Comparison of ENCODE assay signal across 8 mouse cellular contexts in the genomic region with DNA sequence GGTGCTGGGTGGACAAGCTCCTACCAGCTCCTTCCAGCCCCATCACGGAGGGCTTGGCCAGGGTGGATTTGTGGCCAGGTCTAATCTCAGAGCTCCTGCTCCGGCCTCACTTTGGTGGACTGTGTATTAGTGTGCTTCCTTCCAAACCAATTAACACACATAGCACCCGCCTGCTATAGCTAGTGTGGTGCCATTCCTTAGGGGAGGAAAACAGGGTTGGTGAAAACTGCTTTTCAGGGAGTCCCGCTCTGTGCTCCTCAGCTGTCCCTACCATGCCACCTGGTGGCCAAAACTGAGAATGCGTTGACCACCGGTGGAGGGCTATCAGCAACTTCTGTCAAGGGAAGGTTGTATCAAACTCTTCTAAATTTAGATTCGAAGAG. TPM values are rescaled to one million over a fixed set of nuclear protein-coding genes. Genes with fewer than 3 reads are reported as not detected.
DNase-seq lines count a peak whose midpoint lies in the region; ATAC-seq and TF ChIP-seq lines count a peak whose summit lies in the region.

No protein-coding gene starts in this region.

- 34% methylated on average over 7 of the region's 7 CpGs for WGBS in embryonic facial prominence, embryonic 12.5 days
- WGBS in heart, adult 2 months: 23% methylated on average over 7 of the region's 7 CpGs
- WGBS in limb, embryonic 12.5 days: 39% methylated on average over 7 of the region's 7 CpGs
- 37% methylated on average over 7 of the region's 7 CpGs for WGBS in midbrain, embryonic 14.5 days

- H3K9ac ChIP-seq in embryonic facial prominence, embryonic 12.5 days: no peak overlapping the region
- H3K9ac ChIP-seq in heart, adult 2 months (ENCODE audit: low read depth, low read length): no peak overlapping the region
- no peak overlapping the region for H3K9ac ChIP-seq in limb, embryonic 12.5 days (replicated peaks)
- H3K9ac ChIP-seq in midbrain, embryonic 14.5 days (replicated peaks; ENCODE audit: low read length): no peak overlapping the region

- DNase-seq in layer of hippocampus, adult 11-12 months (ENCODE audit: low spot score): peak; percentile 85
- no peak for DNase-seq in layer of hippocampus, adult 9-10 months (ENCODE audit: low spot score)
- peak; percentile 75 to 91 for DNase-seq in heart, adult 2 months
- peak; percentile 69 for DNase-seq in kidney, adult 11 months
- DNase-seq in midbrain, embryonic 14.5 days: peak; percentile 87
- peak; percentile 55 for DNase-seq in spleen, adult 12 weeks (ENCODE audit: low spot score)

- intact Hi-C loops in heart, adult 2 months (cut with DNase I): loop anchor here (1.0 kb wide), 1 partner anchor 265 kb away; no protein-coding TSS in a partner anchor

- H3K79me2 ChIP-seq in heart, adult 2 months (replicated peaks; ENCODE audit: control insufficient read depth, insufficient read depth, low read length): no peaks in the 10 kb centered on the region

- H3K4me2 ChIP-seq in embryonic facial prominence, embryonic 12.5 days (replicated peaks): no peak overlapping the region
- no peak overlapping the region for H3K4me2 ChIP-seq in limb, embryonic 12.5 days
- no peak overlapping the region for H3K4me2 ChIP-seq in midbrain, embryonic 14.5 days (ENCODE audit: low read length)

- no peaks in the 10 kb centered on the region for H3K9me3 ChIP-seq in embryonic facial prominence, embryonic 12.5 days
- H3K9me3 ChIP-seq in limb, embryonic 12.5 days: no peaks in the 10 kb centered on the region
- no peaks in the 10 kb centered on the region for H3K9me3 ChIP-seq in midbrain, embryonic 14.5 days (ENCODE audit: control insufficient read depth, low read length)

- H3K27ac ChIP-seq in embryonic facial prominence, embryonic 12.5 days: no peak overlapping the region
- no peak overlapping the region; the same call in 1 of the 2 replicates for H3K27ac ChIP-seq in heart, adult 2 months
- no peak overlapping the region for H3K27ac ChIP-seq in limb, embryonic 12.5 days
- no peak overlapping the region for H3K27ac ChIP-seq in midbrain, embryonic 14.5 days (replicated peaks; ENCODE audit: low read depth, low read length)

- H3K4me1 ChIP-seq in embryonic facial prominence, embryonic 12.5 days: no peaks in the 10 kb centered on the region
- peaks cover 4% of the 10 kb centered on the region for H3K4me1 ChIP-seq in heart, adult 2 months (ENCODE audit: control insufficient read depth, insufficient read depth, low read length)
- no peaks in the 10 kb centered on the region for H3K4me1 ChIP-seq in limb, embryonic 12.5 days (replicated peaks)
- 0 out of 2 replicates have a peak, but pooled peaks cover 3% of the 10 kb centered on the region for H3K4me1 ChIP-seq in midbrain, embryonic 14.5 days (ENCODE audit: control insufficient read depth, insufficient read depth, low read length)

- H3K36me3 ChIP-seq in embryonic facial prominence, embryonic 12.5 days: peaks cover 25% of the 10 kb centered on the region
- H3K36me3 ChIP-seq in heart, adult 2 months (ENCODE audit: control insufficient read depth, insufficient read depth, low read length): no peaks in the 10 kb centered on the region
- peaks cover 34% of the 10 kb centered on the region for H3K36me3 ChIP-seq in limb, embryonic 12.5 days
- peaks cover 48% of the 10 kb centered on the region for H3K36me3 ChIP-seq in midbrain, embryonic 14.5 days (ENCODE audit: control insufficient read depth, insufficient read depth, low read length)

- TF ChIP-seq POLR2A in heart, adult 2 months (IDR thresholded peaks at IDR 0.05; ENCODE audit: insufficient read depth, low read depth, low read length): no peak

- TF ChIP-seq CTCF in heart, adult 2 months (IDR thresholded peaks at IDR 0.05): peak; percentile 98

- TF ChIP-seq EP300 in heart, adult 2 months (IDR thresholded peaks at IDR 0.05; ENCODE audit: insufficient read depth, low read depth, low read length): peak; percentile 77; the same call in 1 of the 2 replicates

- H3K4me3 ChIP-seq in embryonic facial prominence, embryonic 12.5 days: no peak overlapping the region
- no peak overlapping the region for H3K4me3 ChIP-seq in heart, adult 2 months
- no peak overlapping the region for H3K4me3 ChIP-seq in limb, embryonic 12.5 days (replicated peaks)
- no peak overlapping the region for H3K4me3 ChIP-seq in midbrain, embryonic 14.5 days (replicated peaks; ENCODE audit: low read depth, low read length)

- ATAC-seq in embryonic facial prominence, embryonic 12.5 days (ENCODE audit: insufficient number of reproducible peaks, insufficient read depth, low FRiP score, low TSS enrichment): peak; percentile 65
- peak; percentile 66; the same call in 1 of the 2 replicates for ATAC-seq in limb, embryonic 12.5 days (ENCODE audit: insufficient number of reproducible peaks, insufficient read depth, low FRiP score, low TSS enrichment, low read depth)
- ATAC-seq in midbrain, embryonic 14.5 days (ENCODE audit: low FRiP score, low TSS enrichment): peak; percentile 65; the same call in 1 of the 2 replicates

- no peaks in the 10 kb centered on the region for H3K27me3 ChIP-seq in embryonic facial prominence, embryonic 12.5 days
- H3K27me3 ChIP-seq in heart, adult 2 months (ENCODE audit: control insufficient read depth, insufficient read depth, low read length): no peaks in the 10 kb centered on the region
- H3K27me3 ChIP-seq in limb, embryonic 12.5 days: no peaks in the 10 kb centered on the region
- H3K27me3 ChIP-seq in midbrain, embryonic 14.5 days (ENCODE audit: control insufficient read depth, insufficient read depth, low read length): no peaks in the 10 kb centered on the region

RNA-seq across cellular contexts. Expression of a gene that starts 42.1 kb away (rescaled TPM):
- polyA plus RNA-seq in embryonic facial prominence, embryonic 12.5 days (2016; fragmentation: Nextera tagmentation; extraction: Ambion mirVana): not detected in 2 replicates
- total RNA-seq in heart, adult 2 months (2021): not detected
- polyA plus RNA-seq in heart, adult 2 months (2012; rRNA removed): not detected in 2 replicates
- polyA plus RNA-seq in limb, embryonic 12.5 days (2016; fragmentation: Nextera tagmentation; extraction: Ambion mirVana): not detected in 2 replicates
- not detected in 2 replicates for polyA plus RNA-seq in midbrain, embryonic 14.5 days (2014; fragmentation: Nextera tagmentation; extraction: Ambion mirVana)

RNA-seq across cellular contexts. Expression of a gene that starts 58.6 kb away (rescaled TPM):
- not detected in 2 replicates for polyA plus RNA-seq in embryonic facial prominence, embryonic 12.5 days (2016; fragmentation: Nextera tagmentation; extraction: Ambion mirVana)
- total RNA-seq in heart, adult 2 months (2021): not detected
- not detected in 2 replicates for polyA plus RNA-seq in heart, adult 2 months (2012; rRNA removed)
- not detected in 2 replicates for polyA plus RNA-seq in limb, embryonic 12.5 days (2016; fragmentation: Nextera tagmentation; extraction: Ambion mirVana)
- not detected in 2 replicates for polyA plus RNA-seq in midbrain, embryonic 14.5 days (2014; fragmentation: Nextera tagmentation; extraction: Ambion mirVana)
